Mouse (Mus musculus) layer of hippocampus, adult 11-12 months (tissue): ENCODE results near the gene 5430402E10Rik.
"Not testable (repeated sequence)": the region's sequence is repeated elsewhere in the genome, so short reads cannot be mapped to it uniquely, and the experiment has no call there.

ENCODE experiments used
- DNase-seq: peaks from one replicate; pipeline ENCODE4 v3.0.0; 2022; ENCODE audit warnings: low spot score

Gene 5430402E10Rik

GRCm38 (mm10) chrX:77924962-77925361 lies at the start of gene 5430402E10Rik:
Gene 5430402E10Rik, minus strand, starts transcription at chrX:77925062.
- not testable (repeated sequence) for DNase-seq

GRCm38 (mm10) chrX:77880033-77880432 lies 44.8 kb downstream of the 5430402E10Rik start:
- DNase-seq: not testable (repeated sequence)
